Mouse (Mus musculus) limb, embryonic 11.5 days (tissue): ENCODE data around the gene Slc29a3. TPM values are rescaled to one million over a fixed set of nuclear protein-coding genes. Genes with fewer than 3 reads are reported as not detected.

Experiments
- polyA plus RNA-seq: library from polyadenylated mRNA; unstranded; fragments of >200 nt; fragmentation: Nextera tagmentation; extraction: Ambion mirVana; gene quantifications from 2 replicates; pipeline ENCODE4 v1.2.1, GENCODE M21; 2014

The Slc29a3 gene
- polyA plus RNA-seq, 1 experiment from 2014 or later = 6.4 TPM

Other genes starting within 250 kb of the Slc29a3 start
- gene Cdh23, start 56.3 kb downstream of the Slc29a3 start, polyA plus RNA-seq = 0.16 and 0.71 TPM in 2 replicates
- 10.2 and 10.6 TPM in 2 replicates for gene Unc5b, start 78.8 kb upstream of the Slc29a3 start, polyA plus RNA-seq